Mouse (Mus musculus) MEL (cell line): ENCODE data around the gene Slc25a17. TPM values are rescaled to one million over a fixed set of nuclear protein-coding genes. Genes with fewer than 3 reads are reported as not detected.

Source experiments
- DNase-seq: peaks from one replicate; pipeline ENCODE4 v3.0.0; 2011; ENCODE audit warnings: low read depth, low spot score
- H3K27ac ChIP-seq: 2 replicates; pipeline ENCODE4 v1.5.1; 2012; ENCODE audit warnings: low read depth, mild to moderate bottlenecking, control low read depth, low read length, moderate library complexity; ENCODE audit not compliant: control insufficient read depth
- H3K27me3 ChIP-seq, 2 experiments: fragments of 150-350 bp in 1 of 2; sonication (generic) in 1 of 2; 2 replicates each; pipeline ENCODE4 v1.6.1; 2012; ENCODE audit warnings: low read length in 2 of 2, mild to moderate bottlenecking in 2 of 2, improper control_type of control experiment in 1 of 2, moderate library complexity in 1 of 2; ENCODE audit not compliant: insufficient read depth in 2 of 2, control insufficient read depth in 1 of 2
- H3K36me3 ChIP-seq, 2 experiments: 2 replicates each; pipeline ENCODE4 v1.6.1; 2012 to 2014; ENCODE audit warnings: low read length in 2 of 2, improper control_type of control experiment in 1 of 2, inconsistent platforms in 1 of 2, mild to moderate bottlenecking in 1 of 2; ENCODE audit not compliant: insufficient read depth in 2 of 2, control insufficient read depth in 1 of 2
- H3K4me1 ChIP-seq, 2 experiments: fragments of 150-350 bp in 1 of 2; sonication (generic) in 1 of 2; 2 replicates each; pipeline ENCODE4 v1.6.1; 2012; ENCODE audit warnings: low read length in 2 of 2, improper control_type of control experiment in 1 of 2, mild to moderate bottlenecking in 1 of 2; ENCODE audit not compliant: insufficient read depth in 2 of 2, control insufficient read depth in 1 of 2
- H3K4me3 ChIP-seq, 2 experiments: fragments of 150-350 bp in 1 of 2; sonication (generic) in 1 of 2; 2 replicates each; pipeline ENCODE4 v1.5.1; 2012; ENCODE audit warnings: low read depth in 2 of 2, low read length in 2 of 2, mild to moderate bottlenecking in 2 of 2, moderate library complexity in 2 of 2, control low read depth in 1 of 2, improper control_type of control experiment in 1 of 2; ENCODE audit not compliant: control insufficient read depth in 1 of 2, insufficient read depth in 1 of 2
- H3K79me2 ChIP-seq: 2 replicates; pipeline ENCODE4 v1.6.1; 2012; ENCODE audit warnings: mild to moderate bottlenecking, low read length, moderate library complexity; ENCODE audit not compliant: control insufficient read depth, poor library complexity, insufficient read depth
- H3K9ac ChIP-seq: 2 replicates; pipeline ENCODE4 v1.6.1; 2012; ENCODE audit warnings: low read depth, mild to moderate bottlenecking, control low read depth, low read length, moderate library complexity; ENCODE audit not compliant: control insufficient read depth, poor library complexity, severe bottlenecking
- H3K9me3 ChIP-seq: fragments of 150-350 bp; sonication (generic); replicated peaks from 2 replicates; pipeline ENCODE4 v1.6.1; 2012; ENCODE audit warnings: mild to moderate bottlenecking, low read length, improper control_type of control experiment, moderate library complexity; ENCODE audit not compliant: insufficient read depth
- BHLHE40 ChIP-seq: IDR thresholded peaks from 2 replicates; pipeline ENCODE4 v1.6.1; 2012; ENCODE audit warnings: low read depth, mild to moderate bottlenecking, inconsistent platforms, low read length, improper control_type of control experiment, borderline replicate concordance
- CHD2 ChIP-seq: IDR thresholded peaks from 2 replicates; pipeline ENCODE4 v1.6.1; 2011; ENCODE audit warnings: low read length, improper control_type of control experiment
- CTCF ChIP-seq, 3 experiments: IDR thresholded peaks in 2 of 3; conservative IDR thresholded peaks in 1 of 3; 2 replicates each; pipeline ENCODE4 v1.5.1; 2011 to 2012; ENCODE audit warnings: low read length in 3 of 3, low read depth in 2 of 3, mild to moderate bottlenecking in 2 of 3, improper control_type of control experiment in 1 of 3, inconsistent platforms in 1 of 3, mixed read lengths in 1 of 3, moderate library complexity in 1 of 3; ENCODE audit not compliant: control insufficient read depth in 1 of 3, insufficient read depth in 1 of 3, poor library complexity in 1 of 3, severe bottlenecking in 1 of 3
- E2F4 ChIP-seq: IDR thresholded peaks from 2 replicates; pipeline ENCODE4 v1.6.1; 2011; ENCODE audit warnings: low read depth, low read length, improper control_type of control experiment, borderline replicate concordance
- ELF1 ChIP-seq: IDR thresholded peaks from 2 replicates; pipeline ENCODE4 v1.6.1; 2014; ENCODE audit warnings: low read depth, mild to moderate bottlenecking, inconsistent platforms, low read length, improper control_type of control experiment, moderate library complexity
- ETS1 ChIP-seq: IDR thresholded peaks from 2 replicates; pipeline ENCODE4 v1.6.1; 2012; ENCODE audit warnings: low read depth, mild to moderate bottlenecking, inconsistent platforms, low read length, improper control_type of control experiment, moderate library complexity
- JUND ChIP-seq: IDR thresholded peaks from 2 replicates; pipeline ENCODE4 v1.6.1; 2011; ENCODE audit warnings: low read depth, mild to moderate bottlenecking, improper control_type of control experiment, low read length
- MAFK ChIP-seq: IDR thresholded peaks from 2 replicates; pipeline ENCODE4 v1.6.1; 2011; ENCODE audit warnings: low read depth, mild to moderate bottlenecking, low read length, improper control_type of control experiment, borderline replicate concordance
- MAZ ChIP-seq: IDR thresholded peaks from 2 replicates; pipeline ENCODE4 v1.6.1; 2012; ENCODE audit warnings: low read depth, mild to moderate bottlenecking, inconsistent platforms, low read length, improper control_type of control experiment
- MYC ChIP-seq: IDR thresholded peaks from 2 replicates; pipeline ENCODE4 v1.6.1; 2011; ENCODE audit warnings: low read depth, mild to moderate bottlenecking, low read length, improper control_type of control experiment, moderate library complexity
- POLR2A ChIP-seq, 2 experiments: IDR thresholded peaks; 2 replicates each; pipeline ENCODE4 v1.6.1; 2011 to 2012; ENCODE audit warnings: low read length in 2 of 2, mild to moderate bottlenecking in 2 of 2, control low read depth in 1 of 2, improper control_type of control experiment in 1 of 2, low read depth in 1 of 2, moderate library complexity in 1 of 2; ENCODE audit not compliant: control insufficient read depth in 1 of 2, insufficient read depth in 1 of 2, poor library complexity in 1 of 2
- POLR2AphosphoS5 ChIP-seq: IDR thresholded peaks from 2 replicates; pipeline ENCODE4 v1.6.1; 2012; ENCODE audit warnings: low read depth, borderline replicate concordance, mild to moderate bottlenecking, inconsistent platforms, low read length, moderate library complexity, mixed read lengths
- TAL1 ChIP-seq: IDR thresholded peaks from 2 replicates; pipeline ENCODE4 v1.6.1; 2012; ENCODE audit warnings: mild to moderate bottlenecking, inconsistent platforms, low read length, moderate library complexity, mixed read lengths
- TCF12 ChIP-seq: IDR thresholded peaks from 2 replicates; pipeline ENCODE4 v1.6.1; 2014; ENCODE audit warnings: low read depth, mild to moderate bottlenecking, inconsistent platforms, low read length, improper control_type of control experiment, moderate library complexity
- USF1 ChIP-seq: IDR thresholded peaks from 2 replicates; pipeline ENCODE4 v1.6.1; 2014; ENCODE audit warnings: low read depth, mild to moderate bottlenecking, inconsistent platforms, low read length, improper control_type of control experiment, moderate library complexity
- USF2 ChIP-seq, 2 experiments: IDR thresholded peaks; 2 replicates each; pipeline ENCODE4 v1.6.1; 2011 to 2012; ENCODE audit warnings: improper control_type of control experiment in 2 of 2, low read length in 2 of 2, borderline replicate concordance in 1 of 2, inconsistent platforms in 1 of 2, low read depth in 1 of 2, mild to moderate bottlenecking in 1 of 2; ENCODE audit not compliant: insufficient read depth in 1 of 2
- ZC3H11A ChIP-seq: IDR thresholded peaks from 2 replicates; pipeline ENCODE4 v1.6.1; 2012; ENCODE audit warnings: low read depth, mild to moderate bottlenecking, inconsistent platforms, low read length, improper control_type of control experiment
- ZMIZ1 ChIP-seq: IDR thresholded peaks from 2 replicates; pipeline ENCODE4 v1.6.1; 2012; ENCODE audit warnings: low read depth, mild to moderate bottlenecking, inconsistent platforms, low read length, improper control_type of control experiment, moderate library complexity
- polyA plus RNA-seq, 2 experiments: library from polyadenylated mRNA; stranded (reverse) in 1 of 2; unstranded in 1 of 2; fragments of >175 nt in 1 of 2; fragments of >200 nt in 1 of 2; gene quantifications; 2 replicates each; pipeline versions ENCODE4 v1.2.1 to v1.2.4; 2012; ENCODE audit warnings: low replicate concordance in 2 of 2, low read depth in 1 of 2; ENCODE audit not compliant: insufficient read length in 2 of 2, insufficient read depth in 1 of 2, missing spikeins in 1 of 2
- total RNA-seq: library from RNA; depleted of rRNA; stranded (reverse); fragments of 300-350 nt; gene quantifications from 2 replicates; pipeline ENCODE4 v1.2.3, GENCODE M21; 2012

Slc25a17 gene
- total and polyA plus RNA-seq, 3 experiments, result 40.6 to 64.1 TPM; not detected in 1

DNA sequence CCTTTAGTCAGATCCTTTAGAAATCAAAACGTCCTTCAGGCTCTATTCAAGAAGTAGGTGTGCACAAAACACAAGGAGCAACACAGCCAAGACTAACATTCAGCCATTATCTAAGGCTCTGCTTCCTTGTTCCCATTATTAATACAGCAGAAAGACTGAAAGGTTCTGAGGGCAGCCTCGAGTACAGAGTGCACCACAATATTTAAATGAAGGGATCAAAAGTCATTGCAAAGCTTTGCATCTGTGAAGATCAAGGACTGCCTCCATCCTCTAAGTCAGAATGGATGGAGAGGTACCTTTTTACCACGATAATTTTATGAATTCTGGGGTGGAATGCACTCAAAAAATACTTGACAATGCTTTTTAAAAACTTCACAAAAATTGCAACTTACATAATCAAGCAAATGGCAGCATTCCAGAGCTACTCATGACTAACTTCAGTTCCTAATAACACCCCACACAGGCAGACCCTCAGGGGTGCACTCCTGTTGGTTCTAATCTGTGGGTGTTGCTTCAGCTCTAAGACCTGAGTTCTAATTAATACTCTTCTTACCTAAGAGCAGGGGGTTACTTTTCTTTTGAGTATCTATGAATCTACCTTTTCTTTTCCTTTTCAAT lies 29.7 kb downstream of the Slc25a17 start:
- no peak for DNase-seq

DNA sequence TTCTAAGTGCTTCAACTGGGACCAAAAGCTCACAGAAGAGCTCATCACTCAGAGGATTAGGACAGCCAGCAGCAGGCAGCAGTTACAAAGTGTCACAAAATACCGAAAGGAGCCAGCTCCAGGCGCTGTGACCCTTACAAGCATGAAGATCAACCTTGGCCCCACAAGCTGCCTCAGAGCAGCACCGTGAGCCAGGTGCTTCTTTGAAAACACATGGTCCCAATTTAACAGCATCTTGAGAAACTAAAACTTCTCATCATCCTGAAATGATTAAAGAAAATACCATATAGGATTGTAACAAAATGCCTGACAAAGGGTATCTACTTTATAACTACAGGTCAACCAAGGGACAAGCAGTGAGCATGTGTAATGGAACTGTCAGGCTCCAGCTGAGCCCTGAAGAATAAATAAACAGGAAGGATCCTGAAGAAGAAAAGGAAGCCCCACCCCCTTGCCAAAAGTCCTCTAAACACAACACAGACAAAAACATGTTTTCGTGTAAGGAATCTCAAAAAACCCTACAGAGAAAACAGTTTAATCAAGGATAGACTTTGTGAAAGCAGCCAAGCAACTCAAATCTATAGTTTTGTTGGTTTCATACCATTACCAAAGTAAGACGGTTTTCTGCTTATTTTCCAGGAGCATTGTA lies 30.8 kb downstream of the Slc25a17 start:
- 0 out of 4 replicates have a peak, but pooled peaks cover 0 to under 1% of the 10 kb centered on the region in 2 experiments for H3K4me1 ChIP-seq
- H3K79me2 ChIP-seq, result no peaks in the 10 kb centered on the region
- H3K27me3 ChIP-seq, result no peaks in the 10 kb centered on the region
- H3K9ac ChIP-seq, result no peak overlapping the region
- no peaks in the 10 kb centered on the region; a peak in 2 of 4 replicates for H3K36me3 ChIP-seq
- no peak overlapping the region for H3K4me3 ChIP-seq
- TF ChIP-seq CHD2, result no peak
- TF ChIP-seq TCF12, result no peak
- H3K27ac ChIP-seq, result no peak overlapping the region
- H3K9me3 ChIP-seq, result no peaks in the 10 kb centered on the region
- DNase-seq, result no peak

More for the DNA sequence above, 29.7 kb downstream of the Slc25a17 start:
- no peaks in the 10 kb centered on the region for H3K27me3 ChIP-seq
- no peaks in the 10 kb centered on the region for H3K9me3 ChIP-seq
- no peak overlapping the region for H3K4me3 ChIP-seq
- no peak overlapping the region for H3K9ac ChIP-seq
- TF ChIP-seq E2F4 (no peak), MYC (no peak), TAL1 (no peak), MAZ (no peak), BHLHE40 (no peak), JUND (no peak)
- H3K4me1 ChIP-seq, result peaks cover 0 to 5% of the 10 kb centered on the region in 2 experiments; a peak in 1 of 4 replicates
- no peak overlapping the region for H3K27ac ChIP-seq
- no peaks in the 10 kb centered on the region for H3K79me2 ChIP-seq
- peaks cover 3% of the 10 kb centered on the region in 2 experiments for H3K36me3 ChIP-seq

DNA sequence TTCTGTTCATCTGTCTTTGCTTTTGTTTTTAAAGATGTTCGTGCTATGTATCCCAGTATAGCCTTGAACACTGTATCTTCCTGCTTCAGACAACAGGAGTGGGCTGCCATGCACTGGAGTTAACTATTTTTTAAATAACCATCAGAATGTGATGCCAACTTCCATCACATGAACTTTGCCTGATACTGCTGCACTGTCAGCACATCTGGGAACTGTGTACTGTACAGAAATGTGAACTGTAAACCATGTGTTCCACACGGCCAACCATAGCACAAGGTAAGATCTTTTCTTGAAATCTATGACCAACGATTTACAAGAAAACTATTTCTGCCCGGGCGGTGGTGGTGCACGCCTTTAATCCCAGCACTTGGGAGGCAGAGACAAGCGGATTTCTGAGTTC lies 33.1 kb downstream of the Slc25a17 start:
- Histone ChIP-seq H3K9me3 (no peaks in the 10 kb centered on the region), H3K9ac (no peak overlapping the region), H3K27ac (no peak overlapping the region), H3K36me3 (peaks cover 0 to 3% of the 10 kb centered on the region in 2 experiments; a peak in 2 of 4 replicates), H3K27me3 (no peaks in the 10 kb centered on the region), H3K4me1 (no peaks in the 10 kb centered on the region), H3K79me2 (no peaks in the 10 kb centered on the region), H3K4me3 (no peak overlapping the region)
- no peak for TF ChIP-seq USF1
- TF ChIP-seq ELF1, result no peak
- TF ChIP-seq USF2 (IDR thresholded peaks at IDR 0.05; ENCODE audit: borderline replicate concordance in 1 of 2, insufficient read depth in 1 of 2, low read depth in 1 of 2, low read length in 2 of 2), result no peak
- no peak for TF ChIP-seq ZMIZ1
- no peak for TF ChIP-seq MAZ
- TF ChIP-seq BHLHE40, result no peak
- no peak for TF ChIP-seq E2F4
- no peak for TF ChIP-seq MAFK
- TF ChIP-seq CTCF (IDR thresholded peaks at IDR 0.05 in 2 of 3, conservative IDR thresholded peaks at IDR 0.05 in 1 of 3; ENCODE audit: control insufficient read depth in 1 of 3, insufficient read depth in 1 of 3, low read depth in 2 of 3, low read length in 3 of 3, poor library complexity in 1 of 3, severe bottlenecking in 1 of 3), result no peak
- no peak for TF ChIP-seq POLR2A (IDR thresholded peaks at IDR 0.05; ENCODE audit: control insufficient read depth in 1 of 2, insufficient read depth in 1 of 2, low read depth in 1 of 2, low read length in 2 of 2, poor library complexity in 1 of 2)
- no peak for TF ChIP-seq ZC3H11A
- TF ChIP-seq POLR2AphosphoS5, result no peak
- TF ChIP-seq ETS1, result no peak
- no peak for DNase-seq
